Mouse (Mus musculus) ES-Bruce4 (cell line): ENCODE data around the gene Tceanc.

Source experiments
- CTCF ChIP-seq: IDR thresholded peaks from one replicate; pipeline ENCODE4 v1.8.1; 2011; ENCODE audit warnings: low read depth, low read length
- POLR2A ChIP-seq: IDR thresholded peaks from one replicate; pipeline ENCODE4 v1.8.1; 2011; ENCODE audit warnings: low read length; ENCODE audit not compliant: insufficient read depth

DNA sequence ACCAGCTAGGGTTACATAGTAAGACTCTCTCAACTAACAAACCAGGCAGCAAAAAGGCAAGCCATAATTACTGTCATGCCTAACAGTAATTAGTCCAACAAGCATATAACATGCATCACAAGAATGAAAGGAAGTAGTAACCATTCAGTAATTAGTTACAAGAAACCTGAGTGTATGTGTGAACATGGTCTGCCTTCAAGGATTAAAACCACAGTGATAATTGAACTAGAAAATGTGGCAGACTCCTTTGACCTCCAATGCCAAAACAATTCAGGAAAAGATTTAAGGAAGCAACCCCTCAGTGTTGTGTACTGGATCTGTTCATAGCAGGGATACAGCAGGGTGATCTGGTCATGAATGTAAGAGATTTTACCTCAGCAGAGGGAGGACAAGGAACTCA is 7.3 kb downstream of the Tceanc start:
- TF ChIP-seq POLR2A (no peak), CTCF (no peak)
